Mouse (Mus musculus): ENCODE results near the gene Myrip. TPM values are rescaled to one million over a fixed set of nuclear protein-coding genes. Genes with fewer than 3 reads are reported as not detected.

Gene Myrip
- total RNA-seq, 2 experiments from 2014 or later: 0.46 TPM; not detected in 1

GRCm38 (mm10) chr9:120437266-120437876 is 136.1 kb downstream of the Myrip start:
- ATAC-seq (replicated peaks; ENCODE audit: poor library complexity, severe bottlenecking): no peak

GRCm38 (mm10) chr9:120438350-120438749 is 137.0 kb downstream of the Myrip start:
- ATAC-seq (replicated peaks; ENCODE audit: poor library complexity, severe bottlenecking): no peak

DNA sequence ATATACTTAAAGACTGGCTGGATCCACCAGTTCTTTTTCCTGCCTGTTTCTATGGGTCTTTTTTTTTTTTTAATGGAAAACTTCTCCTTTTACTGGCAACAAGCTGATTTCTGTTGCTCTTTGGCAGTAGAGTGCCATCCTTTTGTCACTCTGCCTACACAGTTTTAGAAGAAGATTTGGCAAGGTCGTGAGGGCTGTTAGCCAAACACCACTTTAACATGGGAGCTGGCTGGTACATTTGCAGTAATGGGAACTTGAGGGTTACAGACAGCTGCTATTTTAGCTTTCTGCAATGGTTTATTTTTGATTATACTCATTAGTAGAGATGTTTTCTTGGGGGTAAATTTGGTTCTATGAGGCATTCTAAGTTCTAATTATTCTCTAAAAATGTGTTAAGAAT is 137.5 kb downstream of the Myrip start:
- no peak for ATAC-seq (replicated peaks; ENCODE audit: poor library complexity, severe bottlenecking)

DNA sequence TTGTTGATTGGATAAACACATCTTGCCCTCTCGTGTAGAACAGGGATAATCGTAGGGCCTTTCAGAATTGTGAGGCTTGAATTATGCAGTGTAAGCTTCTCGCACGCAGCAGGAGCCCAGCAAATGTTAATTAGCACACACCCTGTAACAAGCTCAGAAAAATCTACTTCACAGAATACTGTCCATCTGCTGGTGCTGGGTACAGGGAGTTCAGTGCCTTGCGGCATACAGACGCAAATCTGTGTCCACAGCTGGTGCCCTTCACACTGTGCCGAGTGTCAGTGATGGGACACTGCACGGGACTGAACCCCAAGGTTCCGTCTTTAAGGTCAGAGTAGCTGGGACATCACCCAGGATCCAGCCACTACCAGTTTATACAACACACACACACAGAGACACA is 143.3 kb downstream of the Myrip start:
- ATAC-seq (replicated peaks; ENCODE audit: poor library complexity, severe bottlenecking): no peak

DNA sequence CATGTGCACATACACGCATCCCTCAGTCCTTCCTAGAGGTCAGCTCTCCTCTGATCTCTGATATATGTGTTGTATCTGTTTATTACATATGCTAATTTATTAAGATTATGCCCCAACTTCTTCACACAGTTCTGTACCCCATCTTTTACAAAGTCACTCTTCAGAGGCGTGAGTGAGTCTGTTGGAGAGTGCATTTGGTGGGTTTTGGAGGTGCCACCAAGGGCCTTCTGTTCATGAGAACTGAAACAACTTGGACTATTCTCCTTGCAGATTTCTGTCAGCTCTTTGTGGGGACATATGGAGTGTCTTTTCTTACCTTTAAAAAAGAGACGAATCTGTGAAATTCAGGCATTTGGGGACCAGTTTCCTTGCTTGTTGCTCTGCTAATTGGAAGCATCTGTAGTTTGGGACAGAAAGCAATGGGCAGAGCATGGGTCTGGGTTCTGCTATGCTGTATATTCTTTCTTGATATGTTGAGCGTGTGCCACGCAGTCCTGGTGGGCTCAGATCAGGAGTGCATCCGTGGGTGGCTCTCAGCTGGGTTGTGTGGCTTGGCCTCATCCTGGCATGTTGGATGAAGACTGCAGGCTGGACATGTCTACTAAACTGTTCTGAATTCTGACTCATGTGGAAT is 148.5 kb downstream of the Myrip start:
- ATAC-seq (replicated peaks; ENCODE audit: poor library complexity, severe bottlenecking): no peak

GRCm38 (mm10) chr9:120455768-120456655 is 154.7 kb downstream of the Myrip start:
- ATAC-seq (replicated peaks; ENCODE audit: poor library complexity, severe bottlenecking): no peak

DNA sequence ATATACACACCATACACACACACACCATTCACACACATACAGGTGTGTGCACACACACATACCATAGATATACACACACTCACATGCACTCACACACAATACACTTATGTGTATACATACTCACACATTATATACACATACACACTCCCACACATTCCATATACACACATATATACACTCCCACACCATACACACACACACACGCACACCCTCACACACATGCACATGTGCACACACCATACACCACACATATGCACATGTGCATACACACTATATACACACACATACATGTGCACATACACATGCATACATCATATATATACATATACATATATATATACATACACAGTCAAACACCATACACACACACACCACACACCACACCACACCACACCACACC is 169.1 kb downstream of the Myrip start:
- ATAC-seq (replicated peaks; ENCODE audit: poor library complexity, severe bottlenecking): no peak

GRCm38 (mm10) chr9:120481644-120482043 is 180.3 kb downstream of the Myrip start:
- ATAC-seq (replicated peaks; ENCODE audit: poor library complexity, severe bottlenecking): no peak

GRCm38 (mm10) chr9:120482382-120482781 is 181.1 kb downstream of the Myrip start:
- no peak for ATAC-seq (replicated peaks; ENCODE audit: poor library complexity, severe bottlenecking)

- ATAC-seq (replicated peaks; ENCODE audit: poor library complexity, severe bottlenecking): no peak
Observed at GRCm38 (mm10) chr9:120483101-120483500, 181.8 kb downstream of the Myrip start.

GRCm38 (mm10) chr9:120487076-120487475 is 185.8 kb downstream of the Myrip start:
- no peak for ATAC-seq (replicated peaks; ENCODE audit: poor library complexity, severe bottlenecking)

- ATAC-seq (replicated peaks; ENCODE audit: poor library complexity, severe bottlenecking): peak; percentile 43
Observed at GRCm38 (mm10) chr9:120491509-120491908, 190.2 kb downstream of the Myrip start.

DNA sequence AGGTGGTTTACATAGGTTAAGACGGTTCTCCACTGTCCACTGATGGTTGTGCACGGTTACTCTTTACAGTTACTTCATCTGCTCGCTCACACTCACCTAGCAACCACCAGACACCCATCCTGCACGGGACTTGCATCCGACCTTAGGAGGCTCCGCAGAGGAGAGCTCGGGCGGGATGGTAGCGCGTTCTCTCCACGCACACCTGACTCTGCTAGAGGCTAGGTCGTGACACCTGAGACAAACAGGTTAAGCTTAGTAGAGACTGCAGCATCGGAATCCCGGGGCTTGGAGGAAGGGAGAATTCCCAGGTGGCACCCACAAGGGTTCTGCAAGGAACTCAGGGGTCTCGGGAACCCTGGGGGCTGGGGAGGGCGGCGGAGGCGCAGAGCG is 190.7 kb downstream of the Myrip start, which contains the start of gene Eif1b:
Gene Eif1b, plus strand, starts transcription at position 223 of the 390 bp plus-strand sequence.
- ATAC-seq (replicated peaks; ENCODE audit: poor library complexity, severe bottlenecking): no peak

DNA sequence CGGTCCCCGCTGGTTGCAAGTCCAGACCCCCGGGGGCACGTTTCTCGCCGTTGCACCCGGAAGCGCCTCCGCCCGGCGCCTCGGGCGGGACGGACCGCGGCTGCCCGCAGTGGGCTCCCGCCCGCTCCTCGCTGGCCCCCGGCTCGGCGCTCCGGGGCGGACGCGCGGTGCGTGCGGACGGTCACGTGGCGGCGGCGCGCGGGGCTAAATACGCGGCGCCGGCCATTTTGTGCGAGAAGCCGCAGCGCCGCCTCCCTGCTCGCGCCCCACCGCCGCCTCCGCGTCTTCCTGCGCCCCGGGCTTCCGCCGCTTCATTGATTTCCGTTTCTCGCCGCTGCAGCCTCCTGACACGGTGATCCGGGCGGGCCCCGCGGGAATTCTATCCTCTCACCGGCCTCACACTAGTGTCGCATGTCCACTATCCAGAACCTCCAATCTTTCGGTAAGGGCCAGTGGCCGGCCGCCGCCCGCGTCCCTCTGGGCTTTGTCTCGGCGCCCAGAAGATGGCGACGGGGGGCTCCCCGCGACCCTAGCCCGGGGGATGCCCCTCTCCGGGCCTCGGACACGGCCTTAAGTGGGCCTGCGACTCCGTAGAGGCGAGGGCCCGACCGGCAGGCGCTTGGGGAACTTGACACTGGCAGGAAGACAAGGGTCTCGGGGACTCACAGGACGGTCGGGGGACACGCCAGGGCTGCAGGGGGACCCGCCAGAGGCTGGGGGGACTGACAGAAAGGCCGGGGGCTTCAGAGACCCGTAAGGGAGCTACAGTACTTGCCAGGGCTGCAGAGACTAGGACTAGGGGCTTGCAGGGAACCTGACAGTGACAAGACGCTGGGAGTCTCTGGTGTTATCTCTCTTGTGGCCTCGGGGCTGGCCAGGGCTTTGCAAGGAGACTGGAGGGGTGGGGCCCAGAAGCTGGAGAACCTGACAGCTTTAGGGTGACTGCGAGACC is 191.4 kb downstream of the Myrip start:
- ATAC-seq (replicated peaks; ENCODE audit: poor library complexity, severe bottlenecking): peak; percentile 71

- ATAC-seq (replicated peaks; ENCODE audit: poor library complexity, severe bottlenecking): no peak
Observed at GRCm38 (mm10) chr9:120493781-120494180, 192.5 kb downstream of the Myrip start.

DNA sequence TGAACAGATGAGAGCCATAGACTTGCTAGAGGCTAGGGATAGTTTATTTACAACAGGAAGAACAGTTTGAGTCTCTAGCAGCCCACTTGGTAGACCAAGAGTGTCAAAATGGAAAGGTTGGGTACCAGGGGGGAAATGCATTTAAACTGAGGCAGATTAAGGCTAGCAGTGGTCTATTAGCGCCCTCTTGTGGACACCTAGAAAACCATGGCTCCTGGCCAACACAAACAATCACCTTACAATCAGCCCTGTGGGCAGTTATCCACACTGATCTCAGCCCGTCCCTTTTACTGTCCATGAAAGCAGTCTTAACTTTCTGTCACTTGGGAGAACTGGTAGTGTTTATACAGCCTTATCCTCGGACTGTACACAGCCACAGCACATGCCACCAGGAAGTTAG is 195.4 kb downstream of the Myrip start:
- ATAC-seq (replicated peaks; ENCODE audit: poor library complexity, severe bottlenecking): peak; percentile 47; the same call in 1 of the 2 replicates

- no peak for ATAC-seq (replicated peaks; ENCODE audit: poor library complexity, severe bottlenecking)
Observed at GRCm38 (mm10) chr9:120497983-120498382, 196.7 kb downstream of the Myrip start.

DNA sequence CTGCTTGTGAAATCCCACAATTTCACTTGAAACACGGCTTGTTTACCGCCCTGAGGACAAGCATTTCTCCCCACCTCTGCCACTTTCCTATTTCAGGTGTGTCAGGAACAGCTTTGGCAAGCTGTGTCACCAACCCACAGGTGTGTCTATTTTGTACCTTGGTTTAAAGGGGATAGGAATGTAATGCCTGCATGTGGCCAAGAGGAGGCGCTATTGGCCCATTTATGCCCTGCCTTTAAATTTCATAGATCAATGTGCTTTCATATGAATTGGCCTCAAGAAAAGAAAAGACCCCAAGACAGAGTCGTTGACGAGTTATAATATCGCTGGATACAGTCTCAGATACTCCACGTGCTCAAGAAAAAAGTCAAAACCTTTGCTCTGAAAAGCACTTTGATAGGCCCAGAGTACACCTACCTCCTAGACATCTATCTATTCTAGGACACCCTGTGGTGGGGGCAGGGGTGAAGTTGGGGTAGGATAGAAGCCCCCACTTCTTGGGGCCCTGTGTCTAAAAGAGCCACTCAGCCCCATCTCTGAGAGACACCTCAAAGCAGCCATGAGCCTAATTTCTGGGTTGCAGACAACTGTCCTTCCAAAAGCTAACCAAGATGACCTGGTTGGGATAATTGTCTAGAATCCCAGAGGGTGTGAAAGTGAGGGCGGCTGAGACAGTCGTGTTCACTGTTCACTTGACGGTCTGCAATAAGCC is 200.0 kb downstream of the Myrip start:
- ATAC-seq (replicated peaks; ENCODE audit: poor library complexity, severe bottlenecking): 0 out of 2 replicates have a peak, but pooled peaks have one; percentile 26

DNA sequence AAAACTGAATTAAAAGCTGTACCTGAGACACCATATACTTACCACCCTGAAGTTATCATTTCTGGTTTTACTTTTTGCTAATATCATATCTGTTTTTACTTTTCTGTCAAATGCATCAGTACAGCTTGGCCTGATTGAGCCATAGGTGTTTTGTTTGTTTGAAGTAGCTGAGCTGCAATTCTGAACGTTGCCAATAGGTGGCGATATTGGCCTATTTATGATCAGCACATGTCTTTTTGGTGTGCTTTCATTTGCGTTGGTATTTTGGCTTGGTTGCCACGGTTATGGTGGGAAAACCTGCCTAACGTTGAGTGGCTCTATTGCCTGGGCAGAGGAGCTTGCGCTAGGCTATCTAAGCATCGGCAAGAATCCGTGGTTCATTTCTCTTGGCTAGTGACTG is 200.7 kb downstream of the Myrip start:
- peak; percentile 81 for ATAC-seq (replicated peaks; ENCODE audit: poor library complexity, severe bottlenecking)

All from granulocyte monocyte progenitor cell, adult 5-6 weeks (primary cell).